Mouse (Mus musculus): ENCODE results near the gene Tmem210. TPM values are rescaled to one million over a fixed set of nuclear protein-coding genes. Genes with fewer than 3 reads are reported as not detected.

Tmem210 gene
- not detected in 2 replicates for polyA plus RNA-seq (2012)

- no peak for TF ChIP-seq GATA1 (IDR thresholded peaks at IDR 0.05; ENCODE audit: low read length)
Observed at GRCm38 (mm10) chr2:25287927-25288649, at the start of gene Tmem210. Gene Tmem210 (plus strand): TSS chr2:25288145.

GRCm38 (mm10) chr2:25239766-25240165 is 48.2 kb upstream of the Tmem210 start:
- no peak for TF ChIP-seq GATA1 (IDR thresholded peaks at IDR 0.05; ENCODE audit: low read length)

GRCm38 (mm10) chr2:25240310-25240709 is 47.6 kb upstream of the Tmem210 start:
- TF ChIP-seq GATA1 (IDR thresholded peaks at IDR 0.05; ENCODE audit: low read length): no peak

- TF ChIP-seq GATA1 (IDR thresholded peaks at IDR 0.05; ENCODE audit: low read length): no peak
Observed at GRCm38 (mm10) chr2:25240723-25241437, 47.1 kb upstream of the Tmem210 start.

GRCm38 (mm10) chr2:25241438-25241775 is 46.5 kb upstream of the Tmem210 start:
- no peak for TF ChIP-seq GATA1 (IDR thresholded peaks at IDR 0.05; ENCODE audit: low read length)

GRCm38 (mm10) chr2:25242101-25242506 is 45.8 kb upstream of the Tmem210 start, which contains the start of the genes Rnf208 and Cysrt1:
Gene Rnf208 (plus strand): TSS chr2:25242255.
Gene Cysrt1 (minus strand): TSS chr2:25242452.
- TF ChIP-seq GATA1 (IDR thresholded peaks at IDR 0.05; ENCODE audit: low read length): no peak

- TF ChIP-seq GATA1 (IDR thresholded peaks at IDR 0.05; ENCODE audit: low read length): no peak
Observed at GRCm38 (mm10) chr2:25243342-25243741, 44.6 kb upstream of the Tmem210 start.

GRCm38 (mm10) chr2:25244144-25244543 is 43.8 kb upstream of the Tmem210 start:
- no peak for TF ChIP-seq GATA1 (IDR thresholded peaks at IDR 0.05; ENCODE audit: low read length)

GRCm38 (mm10) chr2:25246183-25247072 is 41.5 kb upstream of the Tmem210 start, which contains the start of gene AL732309.1:
Gene AL732309.1 (minus strand): TSS chr2:25246863.
- TF ChIP-seq GATA1 (IDR thresholded peaks at IDR 0.05; ENCODE audit: low read length): no peak

- TF ChIP-seq GATA1 (IDR thresholded peaks at IDR 0.05; ENCODE audit: low read length): no peak
Observed at GRCm38 (mm10) chr2:25252331-25252730, 35.6 kb upstream of the Tmem210 start.

GRCm38 (mm10) chr2:25255284-25255779 is 32.6 kb upstream of the Tmem210 start, which contains the start of gene Tmem203:
Gene Tmem203 (plus strand): TSS chr2:25255439.
- TF ChIP-seq GATA1 (IDR thresholded peaks at IDR 0.05; ENCODE audit: low read length): no peak

- TF ChIP-seq GATA1 (IDR thresholded peaks at IDR 0.05; ENCODE audit: low read length): no peak
Observed at GRCm38 (mm10) chr2:25258887-25259286, 29.1 kb upstream of the Tmem210 start.

- TF ChIP-seq GATA1 (IDR thresholded peaks at IDR 0.05; ENCODE audit: low read length): no peak
Observed at GRCm38 (mm10) chr2:25261870-25262269, 26.1 kb upstream of the Tmem210 start.

- TF ChIP-seq GATA1 (IDR thresholded peaks at IDR 0.05; ENCODE audit: low read length): no peak
Observed at GRCm38 (mm10) chr2:25262291-25262767, 25.6 kb upstream of the Tmem210 start, which contains the start of gene Tprn. Gene Tprn (plus strand): TSS chr2:25262618.

All from G1E-ER4 (cell line).